Mouse (Mus musculus): Measurements from ENCODE around the gene Klf16.

GRCm38 (mm10) chr10:80572477-80572876 is 4.6 kb downstream of the Klf16 start:
- TF ChIP-seq POLR2A (IDR thresholded peaks at IDR 0.05; ENCODE audit: low read depth, low read length) (no peak), CTCF (IDR thresholded peaks at IDR 0.05; ENCODE audit: extremely low read depth, insufficient read length, insufficient replicate concordance, low read depth, low read length) (no peak)

All from small intestine, adult 2 months (tissue).